Mouse (Mus musculus): ENCODE measurements around the gene Gm572.

DNA sequence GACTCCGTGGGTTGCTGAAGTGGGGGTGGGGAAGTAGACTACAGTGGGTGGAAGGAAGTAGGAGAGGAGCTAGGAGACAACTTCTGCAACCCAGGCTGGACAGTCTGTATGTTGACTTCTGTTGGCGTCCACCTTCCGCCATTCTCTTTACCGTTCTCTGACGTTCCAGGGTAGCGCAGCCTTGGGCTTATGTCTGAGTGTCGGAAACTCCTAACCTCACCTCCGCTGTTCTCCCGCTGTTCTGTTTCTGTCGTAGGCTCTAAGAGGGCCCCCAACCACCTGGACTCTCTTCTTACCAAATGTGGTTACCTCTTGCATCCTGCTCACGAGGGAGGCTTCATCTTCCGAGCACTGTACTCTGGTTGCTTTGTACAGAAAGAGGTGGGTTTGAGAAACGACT lies 14.7 kb downstream of the Gm572 start:
- TF ChIP-seq CTCF (conservative IDR thresholded peaks at IDR 0.05; ENCODE audit: insufficient read depth, insufficient read length, low read depth, low read length) (no peak), POLR2A (IDR thresholded peaks at IDR 0.05; ENCODE audit: low read depth, low read length) (no peak)
